Mouse (Mus musculus) liver, adult 2 months (tissue): Measurements from ENCODE around the gene Gm20388. TPM values are rescaled to one million over a fixed set of nuclear protein-coding genes. Genes with fewer than 3 reads are reported as not detected.

Experiments
- DNase-seq: peaks from one replicate; pipeline ENCODE4 v3.0.0-alpha.2; 2011; ENCODE audit warnings: low read depth, low spot score; ENCODE audit errors: extremely low read depth
- H3K27ac ChIP-seq: fragments of 200-500 bp; replicated peaks from 2 replicates; pipeline ENCODE4 v1.5.1; 2012; ENCODE audit warnings: low read depth, mild to moderate bottlenecking, control low read depth, inconsistent platforms, low read length; ENCODE audit not compliant: insufficient read depth
- H3K27me3 ChIP-seq: fragments of 200-500 bp; 2 replicates; pipeline ENCODE4 v1.6.1; 2012; ENCODE audit warnings: mild to moderate bottlenecking, moderate library complexity, low read length, inconsistent platforms; ENCODE audit not compliant: control insufficient read depth, insufficient read depth
- H3K36me3 ChIP-seq: fragments of 200-500 bp; 2 replicates; pipeline ENCODE4 v1.6.1; 2012; ENCODE audit warnings: low read length, inconsistent platforms; ENCODE audit not compliant: control insufficient read depth, insufficient read depth
- H3K4me1 ChIP-seq: fragments of 200-500 bp; 2 replicates; pipeline ENCODE4 v1.6.1; 2011; ENCODE audit warnings: low read length; ENCODE audit not compliant: control insufficient read depth, insufficient read depth
- H3K4me3 ChIP-seq: fragments of 200-500 bp; 2 replicates; pipeline ENCODE4 v1.5.1; 2011; ENCODE audit warnings: low read depth, mild to moderate bottlenecking, control low read depth, low read length, moderate library complexity; ENCODE audit not compliant: insufficient read depth
- H3K79me2 ChIP-seq: fragments of 200-500 bp; 2 replicates; pipeline ENCODE4 v1.6.1; 2012; ENCODE audit warnings: inconsistent platforms, mild to moderate bottlenecking, low read length, moderate library complexity; ENCODE audit not compliant: control insufficient read depth, insufficient read depth
- H3K9ac ChIP-seq: fragments of 200-500 bp; 2 replicates; pipeline ENCODE4 v1.6.1; 2012; ENCODE audit warnings: low read depth, mild to moderate bottlenecking, control low read depth, inconsistent platforms, low read length
- CTCF ChIP-seq: fragments of 200-500 bp; IDR thresholded peaks from 2 replicates; pipeline ENCODE4 v1.5.1; 2011; ENCODE audit warnings: low read depth, low read length, control low read depth
- POLR2A ChIP-seq: fragments of 200-500 bp; IDR thresholded peaks from 2 replicates; pipeline ENCODE4 v1.6.1; 2011; ENCODE audit warnings: low read length, control low read depth; ENCODE audit not compliant: insufficient read depth; ENCODE audit errors: extremely low read depth
- WGBS: fragments of 180-500 bp; shearing (Covaris S2); methylation state at CpG from one replicate; pipeline ENCODE4 v1.1.7; 2018; 5-methylcytosine and 5-hydroxymethylcytosine counted together
- polyA plus RNA-seq: library from polyadenylated mRNA; depleted of rRNA; stranded (reverse); fragments of >200 nt; gene quantifications from 2 replicates; pipeline ENCODE4 v1.2.3, GENCODE M21; 2012
- total RNA-seq: library from RNA; depleted of rRNA; stranded (reverse); fragments of >200 nt; gene quantifications from 2 replicates; pipeline ENCODE4 v1.2.3, GENCODE M21; 2014

The Gm20388 gene
- total and polyA plus RNA-seq, 2 experiments = 6.4 to 19.9 TPM

DNA sequence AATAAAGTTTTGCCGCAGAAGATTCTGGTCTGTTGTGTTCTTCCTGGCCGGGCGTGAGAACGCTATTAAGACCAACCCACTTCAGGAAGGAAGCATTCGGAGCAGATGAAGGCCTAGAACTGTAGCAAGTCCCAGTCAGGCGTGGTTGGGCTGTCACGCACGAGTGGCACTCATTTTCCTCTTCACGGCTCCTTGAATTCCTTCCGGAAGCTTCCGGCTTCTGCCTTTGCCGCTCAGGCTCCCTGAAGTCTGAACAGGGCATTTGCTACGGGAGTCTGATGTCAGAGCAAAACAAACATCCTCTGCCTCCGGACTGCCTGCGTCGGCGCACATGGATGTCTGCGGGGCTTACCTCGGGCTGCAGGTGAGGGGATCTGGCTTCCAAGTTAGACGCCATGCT, 4214.6 kb downstream of the Gm20388 start:
- no peak overlapping the region for H3K4me3 ChIP-seq
- no peaks in the 10 kb centered on the region for H3K36me3 ChIP-seq
- H3K27me3 ChIP-seq = no peaks in the 10 kb centered on the region
- DNase-seq = no peak
- H3K4me1 ChIP-seq = no peaks in the 10 kb centered on the region
- TF ChIP-seq CTCF (no peak), POLR2A (no peak)
- H3K79me2 ChIP-seq = no peaks in the 10 kb centered on the region
- 96% methylated on average over 20 of the region's 20 CpGs for WGBS
- no peak overlapping the region for H3K27ac ChIP-seq
- H3K9ac ChIP-seq = no peak overlapping the region

DNA sequence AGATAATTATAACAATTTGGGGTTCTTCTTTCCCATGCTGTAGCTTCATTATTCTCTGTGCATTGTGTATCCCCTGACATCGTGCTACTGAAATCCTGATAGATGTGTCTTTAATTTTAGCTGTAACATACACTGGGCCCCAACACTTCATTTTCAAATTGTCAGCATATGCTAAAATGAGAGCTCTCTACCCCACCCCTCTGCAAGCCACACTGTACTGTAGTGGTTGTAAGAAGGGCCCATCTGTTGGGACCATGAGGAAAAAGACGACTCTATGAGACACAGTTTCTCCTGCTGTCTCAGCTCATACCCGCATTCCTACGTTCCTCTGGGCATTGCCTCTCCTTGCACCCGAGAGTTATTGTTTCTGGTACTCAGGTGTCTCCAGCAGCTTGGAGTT, 4226.6 kb downstream of the Gm20388 start:
- WGBS = 88% methylated on average over 5 of the region's 5 CpGs
- no peak for DNase-seq
- no peaks in the 10 kb centered on the region for H3K79me2 ChIP-seq
- H3K27me3 ChIP-seq = no peaks in the 10 kb centered on the region
- no peak overlapping the region for H3K27ac ChIP-seq
- no peaks in the 10 kb centered on the region for H3K4me1 ChIP-seq
- TF ChIP-seq POLR2A = no peak
- no peak overlapping the region for H3K9ac ChIP-seq
- H3K4me3 ChIP-seq = no peak overlapping the region
- no peaks in the 10 kb centered on the region for H3K36me3 ChIP-seq

- Histone ChIP-seq H3K4me1 (no peaks in the 10 kb centered on the region), H3K36me3 (no peaks in the 10 kb centered on the region), H3K27ac (no peak overlapping the region), H3K27me3 (no peaks in the 10 kb centered on the region), H3K9ac (no peak overlapping the region), H3K79me2 (no peaks in the 10 kb centered on the region), H3K4me3 (no peak overlapping the region)
- WGBS = 83% methylated on average over 11 of the region's 11 CpGs
- DNase-seq = no peak
- TF ChIP-seq CTCF = no peak
- no peak for TF ChIP-seq POLR2A
These were observed 4229.7 kb downstream of the Gm20388 start for GRCm38 (mm10) chr8:124140211-124140790.

DNA sequence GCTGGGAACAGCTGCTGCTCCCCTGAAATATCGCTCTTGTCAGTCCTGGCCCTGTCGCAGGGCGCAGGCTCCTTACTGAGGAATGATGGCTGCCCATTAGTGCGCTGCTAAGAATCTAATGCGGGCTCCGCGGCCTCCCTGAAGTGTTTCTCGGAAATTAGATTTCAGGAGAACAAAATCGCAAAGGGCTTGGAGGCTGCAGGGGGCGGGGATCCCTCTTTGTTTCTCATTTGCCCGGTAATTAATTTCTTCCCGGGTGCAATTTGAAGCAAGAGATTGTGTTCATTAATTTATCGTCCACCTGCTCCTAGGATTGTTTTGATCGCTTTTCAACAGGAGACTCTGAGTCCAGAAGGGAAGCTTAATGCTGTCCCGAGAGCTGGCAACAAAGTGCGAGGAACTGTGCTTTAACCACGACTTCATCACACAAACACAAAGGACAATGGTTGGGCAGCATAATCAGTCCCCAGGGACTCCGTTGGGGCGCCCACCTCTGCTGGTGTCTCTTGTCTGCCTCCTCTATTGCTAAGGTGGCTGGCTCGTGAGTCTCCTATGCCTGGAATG, 4230.3 kb downstream of the Gm20388 start:
- H3K27me3 ChIP-seq = no peaks in the 10 kb centered on the region
- H3K4me3 ChIP-seq = no peak overlapping the region
- no peak overlapping the region for H3K9ac ChIP-seq
- WGBS = 82% methylated on average over 20 of the region's 20 CpGs
- no peaks in the 10 kb centered on the region for H3K79me2 ChIP-seq
- no peaks in the 10 kb centered on the region for H3K4me1 ChIP-seq
- H3K36me3 ChIP-seq = no peaks in the 10 kb centered on the region
- TF ChIP-seq POLR2A (no peak), CTCF (no peak)
- no peak overlapping the region for H3K27ac ChIP-seq
- no peak for DNase-seq

DNA sequence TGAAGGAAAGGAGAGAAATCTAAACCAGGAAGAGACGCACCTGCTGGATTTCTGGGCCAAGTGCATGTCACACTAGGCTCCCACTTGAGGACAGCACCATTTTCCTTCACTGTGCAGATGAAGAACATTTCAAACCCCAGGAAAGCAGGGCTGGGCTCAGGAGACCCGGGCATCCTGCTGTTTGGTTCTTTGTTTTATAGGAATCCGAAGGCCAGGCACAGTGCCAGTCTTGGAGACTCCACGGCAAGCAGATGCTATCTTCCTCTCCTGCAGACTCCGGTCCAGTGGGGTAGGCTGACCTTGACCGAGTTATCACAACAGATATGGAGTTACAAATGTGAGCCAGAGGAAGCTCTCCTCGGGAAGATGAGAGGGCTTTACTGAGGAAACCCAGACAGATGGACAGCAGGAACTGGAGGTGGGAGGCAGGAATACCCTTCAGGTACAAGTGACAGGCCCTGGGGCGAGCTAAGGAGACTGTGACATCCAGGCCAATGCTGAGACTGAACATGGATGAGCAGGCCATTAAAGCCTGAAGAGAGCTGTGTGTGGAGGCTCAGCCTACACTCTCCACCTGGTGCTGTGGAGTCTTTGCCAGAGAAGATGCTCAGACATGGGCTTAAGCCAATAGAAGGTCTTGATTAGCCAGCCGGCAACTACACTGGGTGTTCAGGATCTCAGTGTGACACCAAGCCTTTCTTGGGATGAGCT, 4231.2 kb downstream of the Gm20388 start:
- no peak overlapping the region for H3K4me3 ChIP-seq
- DNase-seq = no peak
- H3K4me1 ChIP-seq = no peaks in the 10 kb centered on the region
- no peak for TF ChIP-seq POLR2A
- TF ChIP-seq CTCF = no peak
- no peaks in the 10 kb centered on the region for H3K79me2 ChIP-seq
- H3K27me3 ChIP-seq = no peaks in the 10 kb centered on the region
- no peaks in the 10 kb centered on the region for H3K36me3 ChIP-seq
- H3K9ac ChIP-seq = no peak overlapping the region
- WGBS = 57% methylated on average over 9 of the region's 9 CpGs
- H3K27ac ChIP-seq = no peak overlapping the region

DNA sequence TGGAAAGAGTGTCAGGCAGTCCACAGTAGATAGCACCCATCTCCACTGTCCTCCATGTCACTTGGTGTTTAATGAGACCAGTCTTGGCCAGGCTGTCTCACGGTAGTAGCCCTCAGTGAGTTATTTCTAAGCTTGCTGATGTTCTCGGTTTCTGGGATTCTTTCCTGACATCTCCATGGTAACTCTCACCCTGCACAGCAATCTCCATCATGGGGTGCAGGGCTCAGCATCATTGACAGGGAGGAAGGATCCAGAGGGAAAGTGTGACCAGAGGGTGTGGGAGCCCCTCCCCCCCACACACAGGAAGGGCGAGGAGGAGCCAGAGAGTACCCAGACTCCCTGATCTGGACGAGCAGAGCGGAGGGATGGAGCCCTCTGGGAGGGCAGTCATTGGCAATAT, 4232.4 kb downstream of the Gm20388 start:
- no peak overlapping the region for H3K27ac ChIP-seq
- H3K79me2 ChIP-seq = no peaks in the 10 kb centered on the region
- no peak overlapping the region for H3K4me3 ChIP-seq
- no peak for TF ChIP-seq POLR2A
- no peak for TF ChIP-seq CTCF
- 78% methylated on average over 5 of the region's 5 CpGs for WGBS
- DNase-seq = no peak
- no peaks in the 10 kb centered on the region for H3K36me3 ChIP-seq
- no peaks in the 10 kb centered on the region for H3K27me3 ChIP-seq
- H3K9ac ChIP-seq = no peak overlapping the region
- no peaks in the 10 kb centered on the region for H3K4me1 ChIP-seq
